Comparison of ENCODE assay signal across 16 mouse cellular contexts in genomic region chr3:81773012-81773411, GRCm38 (mm10).
"Had no signal": no experiment of that assay in that cellular context is flagged by ENCODE, and none has a peak within 500 bp of the region (broad histone marks: within the 10 kb centered on the region; RNA-seq: fewer than 3 reads in every experiment).

No protein-coding gene starts in this region.

- H3K4me3 ChIP-seq: neural tube, embryonic 13.5 days; neural tube, embryonic 15.5 days; stomach, embryonic 15.5 days had no signal

- DNase-seq: retina, postnatal 1 day; right cerebral cortex, adult 18-20 months; right cerebral cortex, postnatal 14 days; right cerebral cortex, postnatal 25 days; right cerebral cortex, postnatal 4 days; spleen, adult 18-20 months; thymus, adult 18-20 months; thymus, adult 2 months; thymus, postnatal 14 days; thymus, postnatal 25 days; thymus, postnatal 36 days; thymus, postnatal 4 days had no signal

- H3K9ac ChIP-seq: neural tube, embryonic 13.5 days; neural tube, embryonic 15.5 days; stomach, embryonic 15.5 days had no signal

- H3K4me2 ChIP-seq: neural tube, embryonic 13.5 days; neural tube, embryonic 15.5 days; stomach, embryonic 15.5 days had no signal

- H3K36me3 ChIP-seq: neural tube, embryonic 13.5 days; neural tube, embryonic 15.5 days; stomach, embryonic 15.5 days had no signal

- H3K27ac ChIP-seq: neural tube, embryonic 13.5 days; neural tube, embryonic 15.5 days; stomach, embryonic 15.5 days; stomach, postnatal 0 days had no signal

- H3K9me3 ChIP-seq: neural tube, embryonic 13.5 days; neural tube, embryonic 15.5 days; stomach, embryonic 15.5 days had no signal

- H3K4me1 ChIP-seq: neural tube, embryonic 13.5 days; neural tube, embryonic 15.5 days; stomach, embryonic 15.5 days had no signal

- H3K27me3 ChIP-seq: neural tube, embryonic 13.5 days; neural tube, embryonic 15.5 days; stomach, embryonic 15.5 days had no signal
